Mouse (Mus musculus) central nervous system, embryonic 18 days (tissue): ENCODE results near the gene Snph. TPM values are rescaled to one million over a fixed set of nuclear protein-coding genes. Genes with fewer than 3 reads are reported as not detected.

ENCODE experiments used
- polyA plus RNA-seq: library from polyadenylated mRNA; depleted of rRNA; stranded (reverse); fragments of >200 nt; gene quantifications from 2 replicates; pipeline ENCODE4 v1.2.3, GENCODE M21; 2012; rRNA removed

Gene Snph
- 23.1 and 26.1 TPM in 2 replicates for polyA plus RNA-seq

DNA sequence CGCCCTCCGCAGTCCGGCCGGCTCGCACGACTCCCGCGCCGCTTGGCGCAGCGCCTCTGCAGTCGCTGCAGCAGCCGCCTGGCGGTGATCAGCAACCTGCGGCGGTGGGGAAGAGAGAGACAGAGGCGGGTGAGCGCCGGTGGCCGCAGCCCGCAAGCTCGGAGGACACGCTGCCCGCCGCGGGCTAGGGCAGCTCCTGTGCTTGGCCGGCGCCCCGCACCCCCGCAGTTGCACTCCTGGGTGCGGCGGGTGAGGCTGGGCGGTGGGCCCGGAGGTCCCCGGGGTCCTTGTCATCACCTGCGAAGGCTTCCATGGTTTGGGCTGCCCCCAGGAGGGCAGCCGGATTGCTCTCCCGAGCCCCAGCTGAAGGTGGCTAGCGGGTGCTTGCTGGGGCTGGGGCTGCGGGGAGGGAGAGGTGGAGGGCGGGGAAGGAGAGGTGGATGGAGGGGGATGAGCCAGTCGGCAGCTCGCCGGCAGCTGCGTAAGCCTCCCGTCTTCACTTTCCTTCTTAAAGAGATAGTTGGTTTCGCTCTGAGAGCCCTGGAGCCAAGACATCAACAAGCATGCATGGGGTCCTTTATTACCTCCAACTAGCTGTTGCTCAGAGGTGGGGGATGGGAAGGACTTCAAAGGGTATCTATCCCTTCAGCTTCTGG, at the start of gene Snph:
TSS of gene Snph (minus strand) at position 435 of the 656 bp plus-strand sequence.

DNA sequence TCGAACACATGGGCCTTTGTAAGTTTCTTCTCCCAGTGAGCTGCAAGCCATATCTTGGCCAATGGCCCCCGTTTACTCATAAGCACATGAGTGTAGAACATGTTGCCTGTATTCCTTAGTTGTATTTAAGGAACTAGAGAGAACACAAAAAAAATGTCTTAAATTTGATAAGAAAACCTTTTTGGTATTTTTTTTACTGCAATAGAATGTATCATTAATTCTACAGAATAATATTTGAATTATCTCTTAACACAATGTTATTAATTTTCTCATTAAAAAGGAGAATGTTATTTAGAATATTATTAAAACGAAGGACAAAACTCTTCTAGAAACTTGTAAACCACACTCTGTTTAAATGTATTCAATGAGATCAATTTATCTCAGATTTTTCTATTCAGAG, 36.0 kb upstream of the Snph start, which contains the start of gene Rad21l:
TSS of gene Rad21l (minus strand) at position 101 of the 400 bp plus-strand sequence.

DNA sequence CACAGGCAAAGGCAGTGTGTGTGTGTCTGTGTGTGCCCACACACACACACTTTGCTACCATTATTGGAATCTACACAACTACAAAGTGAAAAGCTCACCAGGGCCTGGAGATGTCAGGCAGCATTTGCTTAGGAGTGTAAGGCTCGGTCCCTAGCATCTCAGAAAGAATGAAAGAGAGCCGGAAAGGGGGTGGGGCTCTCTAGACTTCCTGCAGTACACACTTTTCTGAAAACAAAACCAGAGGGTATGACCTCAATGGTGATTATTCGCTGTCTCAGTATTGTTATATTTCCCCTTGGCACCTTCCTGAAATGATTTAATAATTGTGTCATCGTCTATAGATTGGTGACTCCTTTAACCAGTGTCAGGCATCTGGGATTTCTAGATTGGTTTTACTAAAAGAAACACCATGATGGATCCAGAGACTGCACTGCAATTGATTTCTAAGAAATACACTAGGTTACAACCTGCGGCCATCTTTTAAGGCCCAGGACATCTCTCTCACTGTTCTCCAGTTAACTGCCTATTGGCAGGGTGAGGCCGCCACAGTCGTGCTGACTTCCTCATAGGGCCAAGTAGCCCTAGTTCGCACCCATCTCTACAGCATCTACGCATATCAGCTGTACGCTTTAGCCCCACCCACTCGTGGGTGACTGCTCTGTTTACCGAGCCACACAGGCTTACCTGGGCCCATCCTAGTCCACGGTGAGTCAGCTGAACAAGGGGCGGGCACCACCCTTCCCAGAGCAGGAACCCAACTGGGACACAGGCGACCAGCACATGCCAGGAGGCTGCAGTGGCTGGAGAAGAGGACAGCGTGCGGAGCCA, 60.3 kb downstream of the Snph start, which contains the start of gene Sdcbp2:
TSS of gene Sdcbp2 (plus strand) at position 750 of the 828 bp plus-strand sequence.

DNA sequence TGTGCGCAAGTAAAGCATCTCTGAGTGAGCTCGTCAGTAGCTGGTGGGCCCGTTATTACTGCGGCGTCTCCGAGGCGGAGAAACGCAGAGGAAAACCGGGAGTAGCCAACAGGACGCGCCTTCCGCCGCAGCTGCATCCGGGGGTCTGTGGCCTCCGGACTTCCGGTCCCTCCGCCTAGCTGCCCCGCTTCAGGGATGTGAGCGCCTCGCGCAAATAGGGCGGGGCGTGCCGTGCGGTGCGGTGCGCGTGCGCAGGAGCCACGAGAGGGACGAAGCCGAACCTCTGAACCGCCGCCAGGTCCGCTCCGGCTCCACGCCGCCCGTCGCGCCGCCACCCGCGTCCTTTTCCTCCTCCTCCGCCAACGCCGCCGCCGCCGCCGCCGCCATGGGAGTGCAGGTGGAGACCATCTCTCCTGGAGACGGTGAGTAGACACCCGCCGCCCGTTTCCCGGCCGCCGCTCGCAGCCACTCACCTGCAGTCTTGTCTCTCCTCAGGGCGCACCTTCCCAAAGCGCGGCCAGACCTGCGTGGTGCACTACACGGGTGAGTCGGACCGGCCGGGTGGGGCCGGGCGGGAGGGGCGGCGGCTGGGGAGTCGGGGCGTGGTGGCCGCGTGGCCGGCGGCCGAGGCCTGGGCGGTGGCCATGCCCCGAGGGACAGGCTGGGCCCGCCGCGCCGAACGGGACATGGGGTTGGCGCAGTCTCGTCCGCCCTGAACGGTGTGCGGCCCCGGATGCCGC, 89.9 kb downstream of the Snph start, which contains the start of gene Fkbp1a:
TSS of gene Fkbp1a (plus strand) at position 161 of the 740 bp plus-strand sequence.

Other genes with a start within 250 kb of the Snph start
- gene 4921509C19Rik, start 156.4 kb downstream of the Snph start, polyA plus RNA-seq: not detected in 2 replicates
- 199 and 200 TPM in 2 replicates for gene Nsfl1c, start 138.4 kb downstream of the Snph start, polyA plus RNA-seq
- 226 TPM in 2 replicates for gene Fkbp1a, start 90.1 kb downstream of the Snph start, polyA plus RNA-seq
- gene Sdcbp2, start 60.0 kb downstream of the Snph start, polyA plus RNA-seq: 1.3 and 3.0 TPM in 2 replicates
- 0.23 and 0.37 TPM in 2 replicates for gene Rad21l, start 35.9 kb upstream of the Snph start, polyA plus RNA-seq
- gene Tmem74b, start 69.4 kb upstream of the Snph start, polyA plus RNA-seq: 26.3 and 26.6 TPM in 2 replicates
- 43.7 and 47.1 TPM in 2 replicates for gene Psmf1, start 111.6 kb upstream of the Snph start, polyA plus RNA-seq
- 0.10 and 0.25 TPM in 2 replicates for gene Rspo4, start 210.3 kb upstream of the Snph start, polyA plus RNA-seq